Mouse (Mus musculus) hindbrain, embryonic 12.5 days (tissue): ENCODE measurements around the gene Sdhb. TPM values are rescaled to one million over a fixed set of nuclear protein-coding genes. Genes with fewer than 3 reads are reported as not detected.

Source experiments
- ATAC-seq: fragments of 200-750 bp; cut with Nextera tagmentation; 2 replicates; pipeline ENCODE4 v1.8.0; 2017; ENCODE audit warnings: moderate TSS enrichment; ENCODE audit not compliant: low FRiP score
- H3K27ac ChIP-seq: fragments of 300-500 bp; sonication (generic); 2 replicates; pipeline ENCODE4 v1.5.1; 2016; ENCODE audit warnings: mild to moderate bottlenecking
- H3K27me3 ChIP-seq: fragments of 300-500 bp; sonication (generic); 2 replicates; pipeline ENCODE4 v1.6.1; 2016; ENCODE audit warnings: mild to moderate bottlenecking
- H3K36me3 ChIP-seq: fragments of 300-500 bp; sonication (generic); 2 replicates; pipeline ENCODE4 v1.6.1; 2016; ENCODE audit warnings: mild to moderate bottlenecking
- H3K4me1 ChIP-seq: fragments of 300-500 bp; sonication (generic); 2 replicates; pipeline ENCODE4 v1.6.1; 2016
- H3K4me2 ChIP-seq: fragments of 300-500 bp; sonication (generic); replicated peaks from 2 replicates; pipeline ENCODE4 v1.6.1; 2016; ENCODE audit warnings: mild to moderate bottlenecking
- H3K4me3 ChIP-seq: fragments of 300-500 bp; sonication (generic); 2 replicates; pipeline ENCODE4 v1.5.1; 2016; ENCODE audit warnings: mild to moderate bottlenecking
- H3K9ac ChIP-seq: fragments of 300-500 bp; sonication (generic); 2 replicates; pipeline ENCODE4 v1.6.1; 2016; ENCODE audit warnings: mild to moderate bottlenecking, moderate library complexity
- H3K9me3 ChIP-seq: fragments of 300-500 bp; sonication (generic); replicated peaks from 2 replicates; pipeline ENCODE4 v1.6.1; 2016; ENCODE audit warnings: mild to moderate bottlenecking
- WGBS: fragments of 180-500 bp; shearing (Covaris S2); methylation state at CpG from one replicate; pipeline ENCODE4 v1.1.7; 2016; 5-methylcytosine and 5-hydroxymethylcytosine counted together
- polyA plus RNA-seq: library from polyadenylated mRNA; unstranded; fragments of >200 nt; fragmentation: Nextera tagmentation; extraction: Ambion mirVana; gene quantifications from 2 replicates; pipeline ENCODE4 v1.2.1, GENCODE M21; 2016

The Sdhb gene
- polyA plus RNA-seq, result 349 and 383 TPM in 2 replicates

DNA sequence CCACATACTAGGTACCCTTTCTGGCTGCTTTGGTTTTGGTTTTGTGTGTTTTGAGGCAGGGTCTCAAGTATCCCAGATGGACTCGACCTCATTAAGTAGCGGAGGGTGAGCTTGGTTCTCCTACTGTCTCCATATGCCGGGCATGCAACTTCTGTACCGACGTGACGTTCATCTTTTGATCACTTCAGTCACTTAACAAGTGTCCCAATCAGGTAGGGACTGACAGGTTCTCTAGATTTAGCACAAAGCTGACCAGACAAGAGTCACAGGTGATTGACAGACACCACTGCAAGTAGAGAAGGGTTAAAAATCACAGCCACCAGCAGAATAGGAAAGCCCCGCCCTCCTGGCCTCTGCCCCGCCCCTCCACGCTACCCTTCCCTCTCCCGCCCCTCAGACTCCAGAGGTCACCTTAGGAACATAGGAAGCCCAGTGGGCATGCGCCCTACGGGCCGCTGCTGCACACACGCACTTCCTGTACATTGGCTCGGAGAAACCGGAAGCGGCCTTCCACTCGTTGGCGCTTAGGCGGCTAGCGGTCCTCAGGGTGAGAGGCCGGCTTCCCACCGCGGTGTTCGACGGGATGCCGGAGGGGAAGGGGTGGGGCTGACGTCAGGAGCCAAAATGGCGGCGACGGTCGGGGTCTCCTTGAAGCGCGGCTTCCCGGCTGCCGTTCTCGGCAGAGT, at the start of gene Sdhb:
Sdhb (plus strand) TSS at position 423 of the 686 bp plus-strand sequence.
- Histone ChIP-seq H3K4me1 (peaks cover 42% of the 10 kb centered on the region), H3K27me3 (no peaks in the 10 kb centered on the region), H3K4me2 (peak within 1 kb of the TSS; percentile 93), H3K9ac (peak within 1 kb of the TSS; percentile 91), H3K27ac (peak within 1 kb of the TSS; percentile 87), H3K4me3 (peak within 1 kb of the TSS; percentile 72), H3K9me3 (no peaks in the 10 kb centered on the region), H3K36me3 (no peaks in the 10 kb centered on the region)
- 3% methylated on average over 33 of the region's 37 CpGs for WGBS
- peak; percentile 95 for ATAC-seq

DNA sequence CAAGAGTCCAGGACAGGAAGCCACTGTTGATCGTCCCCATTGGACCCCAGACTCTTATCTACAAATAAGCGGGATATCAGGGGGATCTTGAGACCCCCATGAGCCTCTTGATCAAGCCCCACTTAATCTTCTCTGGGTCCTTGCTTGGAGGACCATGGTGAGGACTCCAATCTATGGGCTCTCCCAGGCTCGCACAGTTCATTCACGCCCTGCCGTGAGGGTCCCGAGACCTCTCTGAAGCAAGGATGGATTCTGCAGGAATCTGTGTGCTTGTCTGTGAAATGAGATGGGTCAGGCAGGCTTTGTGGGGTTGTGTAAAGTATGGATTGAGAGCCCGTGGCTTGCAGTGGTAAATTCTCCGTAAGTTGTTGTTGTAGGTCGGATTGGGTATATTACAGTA, 49.6 kb upstream of the Sdhb start:
- Histone ChIP-seq H3K9ac (no peak overlapping the region), H3K27ac (no peak overlapping the region), H3K27me3 (peaks cover 33% of the 10 kb centered on the region), H3K4me3 (no peak overlapping the region), H3K4me1 (peaks cover 10% of the 10 kb centered on the region), H3K9me3 (no peaks in the 10 kb centered on the region), H3K36me3 (no peaks in the 10 kb centered on the region), H3K4me2 (no peak overlapping the region)
- 91% methylated on average over 9 of the region's 9 CpGs for WGBS
- no peak for ATAC-seq

DNA sequence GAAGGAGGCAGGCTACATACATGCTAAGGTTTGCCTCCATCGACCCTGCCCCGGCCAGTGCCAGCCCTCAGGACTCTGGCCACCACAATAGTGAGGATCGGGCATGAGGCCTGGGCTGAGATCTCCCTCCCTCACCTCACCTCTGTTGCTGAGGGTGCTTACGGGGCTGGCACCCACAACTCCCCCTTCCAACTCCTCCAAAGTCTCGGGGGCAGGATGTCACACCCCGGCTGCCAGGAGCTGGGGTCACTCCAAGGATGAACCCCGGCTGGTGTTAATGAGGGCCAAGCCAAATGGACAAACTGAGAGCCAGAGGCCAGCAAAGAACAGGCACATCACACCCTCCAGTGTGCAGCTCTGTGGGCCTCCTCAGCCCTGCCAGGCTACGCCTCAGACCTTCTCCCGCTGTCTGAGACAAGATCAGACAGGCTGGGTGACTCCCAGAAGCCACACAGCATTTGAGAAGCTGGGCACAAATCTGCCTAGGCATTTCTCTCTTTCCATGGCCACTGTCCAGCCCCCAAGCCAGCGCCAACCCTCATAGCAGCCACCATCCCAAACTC, 48.7 kb upstream of the Sdhb start:
- Histone ChIP-seq H3K36me3 (no peaks in the 10 kb centered on the region), H3K9ac (no peak overlapping the region), H3K4me1 (peaks cover 7% of the 10 kb centered on the region; the same call in 1 of the 2 replicates), H3K9me3 (no peaks in the 10 kb centered on the region), H3K27ac (no peak overlapping the region), H3K27me3 (peaks cover 24% of the 10 kb centered on the region), H3K4me3 (no peak overlapping the region), H3K4me2 (no peak overlapping the region)
- ATAC-seq, result no peak
- WGBS, result 85% methylated on average over 10 of the region's 10 CpGs

DNA sequence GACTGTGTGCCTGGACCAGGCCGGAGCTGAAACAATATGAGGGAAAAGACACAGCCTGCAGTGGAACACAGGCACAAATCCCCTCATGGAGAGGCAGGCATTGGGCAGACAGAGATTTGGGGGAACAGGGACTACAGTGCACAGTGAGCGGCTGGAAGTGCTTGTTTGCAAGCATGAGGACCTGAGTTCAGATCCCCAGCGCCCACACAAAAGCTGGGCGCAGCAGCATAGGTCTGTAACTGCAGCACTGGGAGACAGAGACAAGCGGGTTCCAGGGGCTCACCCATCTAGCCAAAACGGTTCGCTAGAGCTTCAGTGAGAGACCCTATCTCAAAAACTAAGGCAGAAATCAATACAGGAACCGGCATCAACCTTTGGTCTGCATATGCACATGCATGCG, 47.4 kb upstream of the Sdhb start:
- no peak overlapping the region for H3K27ac ChIP-seq
- H3K4me3 ChIP-seq, result no peak overlapping the region
- H3K4me2 ChIP-seq, result no peak overlapping the region
- peaks cover 11% of the 10 kb centered on the region; the same call in 1 of the 2 replicates for H3K27me3 ChIP-seq
- 93% methylated on average over 9 of the region's 9 CpGs for WGBS
- peaks cover 7% of the 10 kb centered on the region; the same call in 1 of the 2 replicates for H3K4me1 ChIP-seq
- no peaks in the 10 kb centered on the region for H3K36me3 ChIP-seq
- no peaks in the 10 kb centered on the region for H3K9me3 ChIP-seq
- ATAC-seq, result no peak
- no peak overlapping the region for H3K9ac ChIP-seq

DNA sequence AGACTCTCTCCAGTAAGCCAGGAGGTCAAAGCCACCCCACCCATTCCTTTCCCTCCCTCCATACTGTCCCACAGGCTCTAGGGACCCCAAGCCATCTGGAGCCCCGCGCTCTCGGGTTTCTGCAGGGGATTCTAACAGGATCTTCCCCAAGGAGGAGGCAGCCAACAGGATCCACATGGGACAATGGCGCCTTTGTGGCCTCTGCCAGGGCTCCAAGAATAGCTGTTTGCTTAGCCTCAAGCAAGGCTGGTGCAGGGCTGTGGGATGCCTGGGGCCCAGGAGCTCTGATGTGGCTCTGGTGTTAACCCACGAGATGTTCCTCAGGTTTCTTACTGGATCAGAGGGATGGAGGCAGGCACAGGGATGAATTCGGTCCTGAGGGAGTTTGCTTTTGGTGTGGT, 46.3 kb upstream of the Sdhb start:
- Histone ChIP-seq H3K9me3 (no peaks in the 10 kb centered on the region), H3K4me1 (peaks cover 7% of the 10 kb centered on the region; the same call in 1 of the 2 replicates), H3K9ac (no peak overlapping the region), H3K4me2 (no peak overlapping the region), H3K36me3 (no peaks in the 10 kb centered on the region), H3K4me3 (no peak overlapping the region), H3K27me3 (peaks cover 2% of the 10 kb centered on the region; the same call in 1 of the 2 replicates), H3K27ac (no peak overlapping the region)
- WGBS, result 52% methylated on average over 6 of the region's 6 CpGs
- no peak for ATAC-seq

DNA sequence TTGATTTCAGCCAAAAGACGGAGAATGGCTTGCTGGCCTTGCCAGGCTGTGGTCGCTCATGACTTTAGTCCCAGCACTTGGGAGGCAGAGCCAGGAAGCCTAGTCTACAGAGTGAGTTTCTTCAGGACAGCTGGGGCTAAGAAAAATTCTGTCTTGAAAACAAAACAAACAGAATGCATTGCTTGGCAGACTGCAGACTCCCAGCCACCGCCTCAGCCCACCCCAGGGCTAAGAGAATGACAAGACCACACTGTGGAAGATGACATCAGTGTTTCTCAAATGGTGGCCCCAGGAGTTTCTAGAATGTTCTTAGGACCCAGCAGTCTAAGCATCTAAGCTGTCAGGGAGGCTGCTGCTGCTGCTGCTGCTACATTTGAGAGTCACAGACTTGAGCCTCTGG, 45.8 kb upstream of the Sdhb start:
- H3K36me3 ChIP-seq, result no peaks in the 10 kb centered on the region
- peak overlapping the region; percentile 26; the same call in 1 of the 2 replicates for H3K27ac ChIP-seq
- H3K27me3 ChIP-seq, result no peaks in the 10 kb centered on the region
- 75% methylated on average over 3 of the region's 3 CpGs for WGBS
- peaks cover 7% of the 10 kb centered on the region; the same call in 1 of the 2 replicates for H3K4me1 ChIP-seq
- no peak overlapping the region for H3K4me2 ChIP-seq
- no peak for ATAC-seq
- H3K4me3 ChIP-seq, result no peak overlapping the region
- no peaks in the 10 kb centered on the region for H3K9me3 ChIP-seq
- no peak overlapping the region for H3K9ac ChIP-seq

DNA sequence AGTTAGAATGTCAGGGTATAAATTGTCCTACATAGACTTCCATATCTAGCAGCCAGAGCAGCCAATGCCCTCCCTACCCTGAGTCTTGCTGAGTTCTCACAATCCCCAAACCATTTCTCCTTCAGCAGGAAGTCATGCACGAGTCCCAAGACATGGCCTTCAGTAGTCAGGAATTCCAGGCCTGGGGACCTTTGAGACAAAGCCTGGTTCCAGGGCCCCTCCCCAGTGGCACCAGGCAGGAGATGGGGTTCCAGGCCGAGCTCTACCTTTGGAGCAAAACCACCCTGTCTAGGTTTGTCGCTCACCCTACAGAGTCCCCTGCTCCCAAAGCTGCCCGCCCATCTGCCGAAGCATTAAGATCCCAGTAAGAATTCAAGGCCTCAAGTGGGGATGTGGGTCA, 44.7 kb upstream of the Sdhb start:
- WGBS, result 92% methylated on average over 5 of the region's 5 CpGs
- no peak for ATAC-seq
- Histone ChIP-seq H3K27me3 (no peaks in the 10 kb centered on the region), H3K4me3 (no peak overlapping the region), H3K36me3 (no peaks in the 10 kb centered on the region), H3K4me2 (no peak overlapping the region), H3K27ac (no peak overlapping the region), H3K4me1 (peaks cover 7% of the 10 kb centered on the region; the same call in 1 of the 2 replicates), H3K9me3 (no peaks in the 10 kb centered on the region), H3K9ac (no peak overlapping the region)

DNA sequence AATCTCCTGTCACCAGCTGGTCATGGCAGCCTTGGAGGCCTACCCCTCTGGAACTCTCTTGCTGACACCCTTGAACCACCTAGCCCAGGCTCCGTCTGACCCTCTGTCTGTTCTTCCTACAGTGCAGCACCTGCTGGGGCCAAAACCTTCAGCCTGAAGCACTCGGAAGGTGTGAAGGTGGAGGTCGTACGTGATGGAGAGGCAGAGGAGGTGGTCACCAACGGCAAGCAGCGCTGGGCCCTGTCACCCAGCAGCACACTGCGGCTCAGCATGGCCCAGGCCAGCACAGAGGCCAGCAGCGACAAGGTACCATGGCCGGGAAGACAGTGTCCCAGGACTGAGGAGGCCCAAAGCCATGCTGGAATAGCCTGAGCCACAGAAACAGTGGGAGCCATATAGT, 43.6 kb upstream of the Sdhb start:
- ATAC-seq, result no peak

DNA sequence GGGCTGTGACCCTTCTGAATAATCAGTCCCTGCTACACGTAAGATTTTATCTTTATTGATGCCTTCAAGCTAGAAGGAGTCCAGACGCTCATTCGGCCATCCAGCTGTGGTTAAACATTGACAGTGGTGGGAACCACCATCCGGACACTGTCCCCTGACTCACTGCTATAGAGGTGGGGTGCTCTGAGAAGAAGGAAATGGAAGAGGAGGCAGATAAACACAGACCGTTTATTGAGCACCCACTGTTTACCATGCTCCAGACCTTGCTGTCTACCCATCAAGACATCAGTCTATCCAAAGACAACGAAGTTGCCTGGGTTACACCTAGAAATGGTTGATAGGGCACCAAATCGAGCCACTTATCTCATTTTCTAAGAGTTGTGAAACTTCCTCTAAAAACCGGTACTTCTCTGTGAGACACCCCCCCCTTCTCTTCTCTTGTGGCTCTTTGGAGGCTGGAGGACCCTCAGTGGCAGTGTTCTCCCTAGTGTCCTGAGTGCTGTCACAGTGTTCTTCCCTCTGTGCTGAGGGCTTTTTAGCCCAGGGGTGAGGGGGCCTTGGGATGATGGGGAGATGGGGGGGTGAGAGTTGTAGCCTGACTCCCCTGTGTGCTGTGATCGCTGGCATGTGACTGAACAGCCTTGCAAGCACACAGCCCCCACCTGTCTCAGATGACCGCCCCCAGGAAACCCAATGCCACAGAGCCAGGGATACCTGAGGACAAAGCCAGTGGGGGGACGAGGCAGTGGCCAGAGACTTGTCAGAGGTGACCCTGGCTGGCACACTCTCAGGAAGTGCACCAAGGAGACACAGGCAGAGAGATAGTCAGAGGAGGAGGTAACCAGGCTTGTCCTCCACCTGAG, 40.8 kb upstream of the Sdhb start:
- WGBS, result 69% methylated on average over 11 of the region's 11 CpGs
- H3K27ac ChIP-seq, result no peak overlapping the region
- peaks cover 8% of the 10 kb centered on the region; the same call in 1 of the 2 replicates for H3K4me1 ChIP-seq
- no peak overlapping the region for H3K4me3 ChIP-seq
- no peaks in the 10 kb centered on the region for H3K9me3 ChIP-seq
- no peak for ATAC-seq
- H3K9ac ChIP-seq, result no peak overlapping the region
- no peak overlapping the region for H3K4me2 ChIP-seq
- no peaks in the 10 kb centered on the region for H3K27me3 ChIP-seq
- H3K36me3 ChIP-seq, result no peaks in the 10 kb centered on the region

More for the DNA sequence above, 43.6 kb upstream of the Sdhb start:
- 89% methylated on average over 9 of the region's 9 CpGs for WGBS
- H3K4me2 ChIP-seq, result no peak overlapping the region
- no peak overlapping the region for H3K9ac ChIP-seq
- no peaks in the 10 kb centered on the region for H3K36me3 ChIP-seq
- no peak overlapping the region for H3K4me3 ChIP-seq
- no peaks in the 10 kb centered on the region for H3K9me3 ChIP-seq
- peaks cover 12% of the 10 kb centered on the region for H3K4me1 ChIP-seq
- no peaks in the 10 kb centered on the region for H3K27me3 ChIP-seq
- no peak overlapping the region for H3K27ac ChIP-seq

DNA sequence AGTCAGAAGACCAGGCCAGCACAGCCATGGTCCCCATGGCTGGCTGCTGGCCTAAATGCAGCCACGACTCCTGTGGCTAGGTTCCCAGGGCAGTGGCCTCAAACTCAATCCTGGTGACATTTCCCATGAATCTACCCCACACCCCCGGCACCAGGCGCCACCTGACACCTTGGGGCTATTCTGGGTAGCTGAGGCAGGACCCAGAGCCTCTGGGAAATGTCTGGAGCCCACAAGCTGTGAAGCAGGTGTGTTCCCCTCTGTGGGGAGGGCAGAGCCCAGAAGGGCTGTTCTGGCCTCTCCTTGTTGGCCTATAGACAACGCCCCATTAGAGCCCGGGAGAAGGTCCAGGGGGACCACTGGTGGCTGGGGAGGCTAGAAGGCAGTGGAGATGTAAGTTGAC, 38.5 kb upstream of the Sdhb start:
- H3K4me2 ChIP-seq, result no peak overlapping the region
- no peak overlapping the region for H3K9ac ChIP-seq
- 86% methylated on average over 5 of the region's 5 CpGs for WGBS
- no peaks in the 10 kb centered on the region for H3K27me3 ChIP-seq
- H3K4me1 ChIP-seq, result peaks cover 8% of the 10 kb centered on the region; the same call in 1 of the 2 replicates
- no peak overlapping the region for H3K27ac ChIP-seq
- no peak overlapping the region for H3K4me3 ChIP-seq
- ATAC-seq, result no peak
- H3K36me3 ChIP-seq, result no peaks in the 10 kb centered on the region
- no peaks in the 10 kb centered on the region for H3K9me3 ChIP-seq

DNA sequence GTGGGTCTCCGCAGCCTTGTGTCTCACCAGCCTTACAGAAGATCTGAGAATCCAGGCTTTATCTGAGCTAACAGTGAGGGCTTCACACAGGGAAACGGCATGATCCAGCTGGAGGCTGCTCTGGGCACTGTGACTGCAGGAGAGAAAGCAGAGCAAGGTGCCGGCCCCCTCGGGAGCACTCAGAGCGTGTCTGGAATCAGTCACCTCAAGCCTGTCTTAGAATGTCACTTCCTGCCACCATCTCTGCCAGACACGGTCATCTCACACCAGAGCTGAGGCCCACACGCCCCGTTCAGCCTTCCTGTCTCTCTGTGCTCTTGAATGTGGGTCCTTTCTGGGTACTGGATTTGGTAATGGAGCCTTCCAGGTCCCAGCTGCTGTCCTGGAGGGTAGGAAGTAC, 35.4 kb upstream of the Sdhb start:
- Histone ChIP-seq H3K4me1 (peaks cover 15% of the 10 kb centered on the region), H3K4me3 (no peak overlapping the region), H3K4me2 (no peak overlapping the region), H3K36me3 (no peaks in the 10 kb centered on the region), H3K27me3 (no peaks in the 10 kb centered on the region), H3K9me3 (no peaks in the 10 kb centered on the region), H3K9ac (no peak overlapping the region), H3K27ac (no peak overlapping the region)
- 82% methylated on average over 8 of the region's 8 CpGs for WGBS
- ATAC-seq, result no peak

DNA sequence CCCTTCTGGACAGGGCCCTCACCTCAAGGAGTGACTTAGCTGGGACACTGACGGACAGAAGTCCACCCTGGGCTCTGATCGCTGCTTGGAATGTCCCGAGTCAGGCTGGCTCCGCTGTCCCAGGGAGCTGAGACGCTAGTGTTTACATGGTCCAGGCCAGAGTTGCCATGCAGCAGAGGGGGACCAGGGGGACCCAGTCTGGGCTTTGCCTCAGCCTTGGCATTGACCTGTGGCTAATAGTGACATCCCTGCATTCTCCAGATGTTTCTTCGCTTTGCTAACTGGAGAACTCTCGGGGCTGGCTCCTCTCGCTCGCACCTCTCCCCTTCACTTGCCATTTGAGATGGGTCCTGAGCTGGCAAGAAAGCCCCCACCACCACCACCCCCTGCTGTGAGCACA, 32.7 kb upstream of the Sdhb start:
- no peak overlapping the region for H3K4me2 ChIP-seq
- H3K36me3 ChIP-seq, result no peaks in the 10 kb centered on the region
- H3K27ac ChIP-seq, result no peak overlapping the region
- 80% methylated on average over 9 of the region's 9 CpGs for WGBS
- no peaks in the 10 kb centered on the region for H3K9me3 ChIP-seq
- no peak overlapping the region for H3K4me3 ChIP-seq
- no peaks in the 10 kb centered on the region for H3K27me3 ChIP-seq
- peaks cover 17% of the 10 kb centered on the region for H3K4me1 ChIP-seq
- no peak overlapping the region for H3K9ac ChIP-seq
- ATAC-seq, result no peak
